Mouse (Mus musculus) hindbrain, postnatal 0 days (tissue): ENCODE results near the gene Prr15. TPM values are rescaled to one million over a fixed set of nuclear protein-coding genes. Genes with fewer than 3 reads are reported as not detected.
A peak's percentile ranks its signal among the peaks of the same experiment; 100 is the strongest.

Experiments
- ATAC-seq: fragments of 200-750 bp; cut with Nextera tagmentation; 2 replicates; pipeline ENCODE4 v1.8.0; 2017; ENCODE audit warnings: mild to moderate bottlenecking, moderate TSS enrichment, moderate library complexity
- DNase-seq: peaks from one replicate; pipeline ENCODE4 v3.0.0-alpha.2; 2015; ENCODE audit warnings: low spot score
- H3K27ac ChIP-seq: fragments of 300-500 bp; sonication (generic); 2 replicates; pipeline ENCODE4 v1.5.1; 2014; ENCODE audit warnings: mild to moderate bottlenecking
- H3K27me3 ChIP-seq: fragments of 300-500 bp; sonication (generic); 2 replicates; pipeline ENCODE4 v1.6.1; 2014; ENCODE audit warnings: low read length, mixed read lengths; ENCODE audit not compliant: insufficient read depth
- H3K36me3 ChIP-seq: fragments of 300-500 bp; sonication (generic); 2 replicates; pipeline ENCODE4 v1.6.1; 2014; ENCODE audit warnings: low read length, mixed read lengths; ENCODE audit not compliant: insufficient read depth
- H3K4me1 ChIP-seq: fragments of 300-500 bp; sonication (generic); 2 replicates; pipeline ENCODE4 v1.6.1; 2014; ENCODE audit warnings: antibody characterized with exemption, low read length, mixed read lengths; ENCODE audit not compliant: insufficient read depth
- H3K4me2 ChIP-seq: fragments of 300-500 bp; sonication (generic); 2 replicates; pipeline ENCODE4 v1.6.1; 2014; ENCODE audit warnings: low read depth, mild to moderate bottlenecking, low read length, moderate library complexity, mixed read lengths
- H3K4me3 ChIP-seq: fragments of 300-500 bp; sonication (generic); 2 replicates; pipeline ENCODE4 v1.5.1; 2014; ENCODE audit warnings: low read length
- H3K9ac ChIP-seq: fragments of 300-500 bp; sonication (generic); replicated peaks from 2 replicates; pipeline ENCODE4 v1.6.1; 2014; ENCODE audit warnings: mild to moderate bottlenecking, low read length, moderate library complexity, mixed read lengths
- H3K9me3 ChIP-seq: fragments of 300-500 bp; sonication (generic); 2 replicates; pipeline ENCODE4 v1.6.1; 2016; ENCODE audit warnings: low read length, mixed read lengths
- CTCF ChIP-seq: IDR thresholded peaks from 2 replicates; pipeline ENCODE4 v1.5.1; 2016; ENCODE audit warnings: antibody characterized with exemption, control low read depth, low read depth
- WGBS: fragments of 180-500 bp; shearing (Covaris S2); extraction: QIAGEN DNeasy Blood & Tissue Kit; methylation state at CpG from one replicate; pipeline ENCODE4 v1.1.7; 2014; 5-methylcytosine and 5-hydroxymethylcytosine counted together
- polyA plus RNA-seq: library from polyadenylated mRNA; unstranded; fragments of >200 nt; fragmentation: Nextera tagmentation; extraction: Ambion mirVana; gene quantifications from 2 replicates; pipeline ENCODE4 v1.2.1, GENCODE M21; 2015
- total RNA-seq: library from RNA; depleted of rRNA; stranded (reverse); fragments of >200 nt; gene quantifications from 2 replicates; pipeline ENCODE4 v1.2.3, GENCODE M21; 2014

Gene Prr15
- total and polyA plus RNA-seq, 2 experiments from 2014 or later: 0.37 to 1.8 TPM

DNA sequence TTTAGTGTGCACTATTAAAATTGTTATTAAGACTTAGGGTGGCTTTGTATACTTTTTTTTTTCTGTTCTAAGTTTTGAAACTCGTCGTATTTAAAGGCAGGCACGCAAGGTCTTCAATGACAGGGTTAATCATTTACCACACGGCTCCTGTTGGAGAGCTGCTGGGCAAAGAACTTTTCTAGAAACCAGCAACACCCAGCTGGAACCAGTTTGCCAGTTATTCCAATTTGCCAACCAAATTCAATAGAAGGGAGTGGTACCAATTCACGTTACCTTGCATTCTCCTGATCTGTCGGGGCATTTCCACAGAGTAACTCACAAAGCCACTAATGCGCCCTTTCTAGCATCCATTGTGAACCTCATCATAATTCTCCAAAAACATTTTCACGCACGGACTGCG is 4.5 kb downstream of the Prr15 start:
- Histone ChIP-seq H3K4me3 (no peak overlapping the region), H3K9me3 (no peaks in the 10 kb centered on the region), H3K4me1 (peaks cover 5% of the 10 kb centered on the region), H3K36me3 (no peaks in the 10 kb centered on the region), H3K4me2 (no peak overlapping the region), H3K9ac (no peak overlapping the region), H3K27me3 (peaks cover 26% of the 10 kb centered on the region), H3K27ac (no peak overlapping the region)
- TF ChIP-seq CTCF: no peak
- no peak for DNase-seq
- ATAC-seq: no peak
- 76% methylated on average over 10 of the region's 10 CpGs for WGBS

DNA sequence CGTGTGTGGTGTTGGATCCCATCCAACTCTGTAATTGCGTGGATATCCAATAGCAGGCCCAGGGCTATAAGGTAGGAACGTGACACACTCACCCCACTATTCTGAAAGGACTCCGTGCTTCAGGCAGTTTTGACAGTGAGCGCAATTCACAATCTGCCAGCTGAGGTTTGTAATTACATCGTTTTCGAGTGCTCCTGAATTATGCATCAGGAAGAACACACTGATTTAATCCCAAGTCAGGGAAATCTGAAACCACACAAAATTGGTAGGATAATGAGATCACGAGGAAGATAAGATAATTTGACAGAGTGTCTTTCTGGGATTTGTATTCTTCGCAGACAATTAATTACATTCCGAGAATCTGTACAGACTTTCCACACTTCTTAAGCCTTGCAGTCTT is 6.1 kb downstream of the Prr15 start:
- Histone ChIP-seq H3K4me1 (peaks cover 5% of the 10 kb centered on the region), H3K36me3 (no peaks in the 10 kb centered on the region), H3K4me3 (no peak overlapping the region), H3K9me3 (no peaks in the 10 kb centered on the region), H3K4me2 (no peak overlapping the region), H3K27ac (no peak overlapping the region), H3K9ac (no peak overlapping the region), H3K27me3 (peaks cover 26% of the 10 kb centered on the region)
- no peak for TF ChIP-seq CTCF
- 23% methylated on average over 10 of the region's 10 CpGs for WGBS
- ATAC-seq: no peak
- DNase-seq: peak; percentile 54

DNA sequence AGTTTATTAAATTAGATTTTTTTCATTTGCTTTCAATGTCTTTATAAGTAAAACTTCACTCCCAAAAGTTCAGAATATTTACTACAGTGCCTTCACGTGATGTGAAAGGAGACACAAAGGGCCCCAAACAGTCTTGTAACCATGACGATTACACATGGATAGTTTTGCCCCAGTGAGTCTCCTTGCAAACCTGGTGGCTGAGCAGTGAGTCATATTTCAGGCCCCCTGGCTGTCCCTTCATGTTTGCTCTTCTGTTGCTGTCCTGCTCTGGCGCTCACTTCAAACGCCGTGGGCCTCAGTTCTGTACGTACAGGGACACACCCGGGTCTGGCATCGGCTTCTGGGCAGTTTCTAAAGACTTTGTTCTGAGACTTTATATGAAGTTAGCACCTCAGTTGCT is 6.6 kb downstream of the Prr15 start:
- no peaks in the 10 kb centered on the region for H3K36me3 ChIP-seq
- H3K27ac ChIP-seq: no peak overlapping the region

DNA sequence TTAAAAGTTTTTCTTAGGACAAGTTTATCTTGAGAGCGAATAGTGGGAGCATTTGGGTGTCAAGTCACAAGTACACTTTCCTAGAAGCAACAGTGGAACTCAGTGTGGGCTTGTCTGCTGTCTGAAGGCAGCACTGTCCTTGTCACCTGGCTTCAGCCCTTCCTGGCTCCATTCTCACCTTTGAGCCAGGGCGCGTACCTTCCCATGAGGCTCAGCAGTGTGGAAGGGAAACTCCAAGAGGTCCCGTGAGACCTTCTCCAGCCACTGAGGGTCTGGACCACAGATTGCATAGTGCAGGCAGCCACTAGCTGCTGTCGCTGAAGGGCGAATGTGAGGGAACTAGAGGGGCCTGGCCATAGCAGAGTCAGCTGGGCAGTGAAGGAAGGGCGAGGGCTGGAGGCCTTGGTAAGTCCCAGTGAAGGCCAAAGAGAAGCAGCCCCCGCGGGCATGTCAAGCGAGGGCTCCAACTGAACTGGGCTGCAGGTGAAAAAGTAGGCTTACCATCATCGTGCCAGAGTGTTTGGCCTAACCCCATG is 7.5 kb downstream of the Prr15 start:
- Histone ChIP-seq H3K27ac (no peak overlapping the region), H3K4me1 (peaks cover 5% of the 10 kb centered on the region; the same call in 1 of the 2 replicates), H3K4me2 (no peak overlapping the region), H3K36me3 (no peaks in the 10 kb centered on the region), H3K27me3 (peaks cover 19% of the 10 kb centered on the region; the same call in 1 of the 2 replicates), H3K9ac (no peak overlapping the region), H3K4me3 (no peak overlapping the region), H3K9me3 (no peaks in the 10 kb centered on the region)
- DNase-seq (no peak), ATAC-seq (no peak)
- no peak for TF ChIP-seq CTCF
- WGBS: 64% methylated on average over 11 of the region's 11 CpGs

More for the DNA sequence above, 6.6 kb downstream of the Prr15 start:
- peaks cover 5% of the 10 kb centered on the region for H3K4me1 ChIP-seq
- H3K9ac ChIP-seq: no peak overlapping the region
- DNase-seq: no peak
- no peak for TF ChIP-seq CTCF
- H3K4me2 ChIP-seq: no peak overlapping the region
- peaks cover 26% of the 10 kb centered on the region; the same call in 1 of the 2 replicates for H3K27me3 ChIP-seq
- no peak for ATAC-seq
- WGBS: 33% methylated on average over 8 of the region's 8 CpGs
- no peaks in the 10 kb centered on the region for H3K9me3 ChIP-seq
- H3K4me3 ChIP-seq: no peak overlapping the region

DNA sequence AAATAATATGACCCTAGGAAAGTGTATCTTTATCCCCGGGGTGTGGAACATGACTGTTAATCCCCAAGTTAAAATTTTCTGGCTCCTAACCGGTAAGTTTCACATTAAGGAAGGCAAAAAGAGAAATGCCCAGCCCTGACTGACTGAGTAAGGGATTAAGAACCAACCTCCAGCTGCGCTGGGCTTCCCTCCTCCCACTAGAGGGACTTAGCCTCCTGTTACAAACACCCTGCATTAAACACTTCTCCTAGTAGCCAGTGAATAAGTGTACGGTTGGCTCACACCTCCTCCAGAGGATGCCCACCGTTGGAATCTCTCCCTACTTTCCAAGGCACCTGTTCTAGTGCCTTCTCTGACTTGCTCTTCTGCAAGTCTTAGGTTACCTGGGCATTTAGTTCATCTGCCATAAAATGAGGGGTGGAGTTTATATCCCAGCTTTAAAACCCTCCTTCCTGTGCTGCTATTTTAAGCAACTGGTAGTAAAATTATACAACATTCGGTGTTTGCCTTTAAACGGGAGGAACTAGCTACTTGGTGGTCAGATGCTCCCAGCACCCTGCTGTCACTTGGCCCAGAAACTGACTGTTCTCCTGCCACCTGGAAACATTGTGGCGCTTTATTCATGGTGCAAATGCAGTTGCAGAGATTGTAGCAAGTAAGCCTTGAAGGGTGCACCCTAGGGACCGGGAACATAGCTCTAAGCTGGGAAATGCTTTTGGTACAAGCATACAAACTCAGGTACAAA is 8.2 kb downstream of the Prr15 start:
- peaks cover 13% of the 10 kb centered on the region; the same call in 1 of the 2 replicates for H3K27me3 ChIP-seq
- no peak overlapping the region for H3K9ac ChIP-seq
- no peak for ATAC-seq
- no peak overlapping the region for H3K27ac ChIP-seq
- H3K4me3 ChIP-seq: no peak overlapping the region
- H3K4me1 ChIP-seq: peaks cover 5% of the 10 kb centered on the region; the same call in 1 of the 2 replicates
- DNase-seq: no peak
- H3K9me3 ChIP-seq: no peaks in the 10 kb centered on the region
- no peak for TF ChIP-seq CTCF
- no peak overlapping the region for H3K4me2 ChIP-seq
- WGBS: 47% methylated on average over 9 of the region's 9 CpGs
- H3K36me3 ChIP-seq: no peaks in the 10 kb centered on the region

DNA sequence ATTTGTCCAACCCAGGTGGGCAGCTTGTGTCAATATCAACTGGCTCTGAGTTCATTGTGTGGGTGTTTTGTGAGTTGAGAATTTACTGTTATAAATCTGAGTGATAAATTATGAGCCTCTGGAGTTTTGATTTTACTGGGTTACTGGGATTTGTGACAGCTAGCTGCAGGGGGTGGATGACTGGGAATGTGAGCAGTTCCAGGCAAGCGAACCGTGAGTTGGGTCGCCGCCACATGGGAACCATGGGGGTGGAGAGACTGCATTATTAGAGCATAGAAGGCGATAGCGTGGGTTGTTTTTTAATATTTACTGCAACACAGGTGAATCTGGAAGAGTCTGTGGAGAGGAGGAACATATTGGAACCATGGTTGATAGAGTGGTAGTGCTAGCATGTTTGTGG is 11.7 kb downstream of the Prr15 start:
- Histone ChIP-seq H3K27me3 (no peaks in the 10 kb centered on the region), H3K27ac (no peak overlapping the region), H3K36me3 (no peaks in the 10 kb centered on the region), H3K4me3 (no peak overlapping the region), H3K4me2 (no peak overlapping the region), H3K4me1 (peaks cover 5% of the 10 kb centered on the region; the same call in 1 of the 2 replicates), H3K9me3 (no peaks in the 10 kb centered on the region), H3K9ac (no peak overlapping the region)
- ATAC-seq (no peak), DNase-seq (no peak)
- 56% methylated on average over 6 of the region's 6 CpGs for WGBS
- TF ChIP-seq CTCF: no peak

DNA sequence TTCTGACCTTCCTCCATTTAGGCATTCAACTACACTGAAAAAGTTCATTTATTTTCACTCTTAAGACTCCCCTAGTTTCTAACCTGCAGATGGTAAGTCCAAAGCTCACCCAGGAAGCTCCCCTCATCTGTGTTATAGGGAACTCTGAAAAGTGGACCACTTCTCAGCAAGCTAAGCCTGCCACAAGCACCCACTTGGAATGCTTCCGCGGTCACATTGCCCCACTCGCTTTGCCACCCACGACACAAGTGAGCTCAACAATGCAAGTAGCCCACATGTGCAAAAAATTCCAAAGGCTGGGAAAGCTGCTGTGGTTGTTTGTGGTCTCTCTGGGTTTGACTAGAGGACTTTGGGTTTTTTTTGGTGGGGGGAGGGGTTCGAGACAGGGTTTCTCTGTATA is 15.5 kb downstream of the Prr15 start:
- WGBS: 92% methylated on average over 5 of the region's 5 CpGs
- TF ChIP-seq CTCF: no peak
- H3K4me3 ChIP-seq: no peak overlapping the region

More for the DNA sequence above, 15.5 kb downstream of the Prr15 start:
- Histone ChIP-seq H3K36me3 (no peaks in the 10 kb centered on the region), H3K4me2 (no peak overlapping the region), H3K9me3 (no peaks in the 10 kb centered on the region), H3K9ac (no peak overlapping the region), H3K27me3 (no peaks in the 10 kb centered on the region), H3K4me1 (no peaks in the 10 kb centered on the region), H3K27ac (no peak overlapping the region)
- DNase-seq (no peak), ATAC-seq (no peak)
